Mouse (Mus musculus) cerebellum, adult 11 months (tissue): ENCODE results near the gene Alg11.

Experiments
- DNase-seq: peaks from one replicate; pipeline ENCODE4 v3.0.0; 2022

Gene Alg11

GRCm38 (mm10) chr8:22060446-22060889, at the start of gene Alg11:
TSS of gene Alg11 (plus strand) at chr8:22060721.
- DNase-seq = peak; percentile 96

- no peak for DNase-seq
These were observed 47.4 kb upstream of the Alg11 start for GRCm38 (mm10) chr8:22013034-22013707.

- no peak for DNase-seq
These were observed 42.8 kb upstream of the Alg11 start for GRCm38 (mm10) chr8:22017731-22018130.

GRCm38 (mm10) chr8:22019498-22019897, 41.0 kb upstream of the Alg11 start:
- no peak for DNase-seq

GRCm38 (mm10) chr8:22022244-22022643, 38.3 kb upstream of the Alg11 start:
- DNase-seq = no peak

GRCm38 (mm10) chr8:22025241-22025640, 35.3 kb upstream of the Alg11 start:
- DNase-seq = no peak

GRCm38 (mm10) chr8:22028973-22029372, 31.5 kb upstream of the Alg11 start:
- DNase-seq = no peak

- no peak for DNase-seq
These were observed 29.5 kb upstream of the Alg11 start for GRCm38 (mm10) chr8:22030990-22031389.

- DNase-seq = no peak
These were observed 24.4 kb upstream of the Alg11 start for GRCm38 (mm10) chr8:22036137-22036536.

GRCm38 (mm10) chr8:22037022-22037421, 23.5 kb upstream of the Alg11 start:
- DNase-seq = no peak

- no peak for DNase-seq
These were observed 20.9 kb upstream of the Alg11 start for GRCm38 (mm10) chr8:22039468-22040152.

- no peak for DNase-seq
These were observed 20.4 kb upstream of the Alg11 start for GRCm38 (mm10) chr8:22040153-22040509.

GRCm38 (mm10) chr8:22042515-22042914, 18.0 kb upstream of the Alg11 start:
- no peak for DNase-seq

GRCm38 (mm10) chr8:22043706-22044105, 16.8 kb upstream of the Alg11 start:
- no peak for DNase-seq

GRCm38 (mm10) chr8:22047699-22048464, 12.6 kb upstream of the Alg11 start:
- peak; percentile 16 for DNase-seq

- DNase-seq = no peak
These were observed 5.6 kb upstream of the Alg11 start for GRCm38 (mm10) chr8:22054674-22055491.

GRCm38 (mm10) chr8:22055492-22055877, 5.0 kb upstream of the Alg11 start:
- DNase-seq = no peak

- DNase-seq = no peak
These were observed 3.7 kb upstream of the Alg11 start for GRCm38 (mm10) chr8:22056850-22057249.

GRCm38 (mm10) chr8:22058368-22058767, 2.2 kb upstream of the Alg11 start:
- DNase-seq = no peak

- no peak for DNase-seq
These were observed 1.3 kb upstream of the Alg11 start for GRCm38 (mm10) chr8:22059153-22059738.

- no peak for DNase-seq
These were observed 588 bp upstream of the Alg11 start, which contains the start of gene Atp7b for GRCm38 (mm10) chr8:22059821-22060445. TSS of gene Atp7b (minus strand) at chr8:22060305.

GRCm38 (mm10) chr8:22061126-22061525, 605 bp downstream of the Alg11 start:
- no peak for DNase-seq
